Mouse (Mus musculus): ENCODE data around the gene Ccdc51.

DNA sequence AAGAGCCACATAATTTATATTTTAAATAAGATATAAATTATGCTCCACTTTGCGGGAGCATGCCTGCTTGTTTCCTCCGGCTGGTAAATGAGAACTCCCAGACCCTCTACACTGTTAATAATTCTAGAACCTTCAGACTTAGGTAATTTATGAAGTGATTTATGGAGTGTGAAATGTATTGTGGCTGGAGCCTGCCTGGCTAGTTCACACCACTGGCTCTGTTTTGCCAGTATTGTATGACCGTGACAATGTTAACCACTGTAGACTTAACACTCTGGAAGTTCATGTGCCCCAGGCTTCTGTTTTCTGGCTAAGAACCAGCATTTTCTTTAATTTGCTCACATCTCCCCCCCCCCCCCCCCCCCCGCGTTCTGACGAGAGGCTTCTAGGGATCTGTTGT, 25.0 kb downstream of the Ccdc51 start:
- TF ChIP-seq CTCF (IDR thresholded peaks at IDR 0.05; ENCODE audit: extremely low read depth, insufficient read depth, insufficient read length, insufficient replicate concordance) (no peak), POLR2A (IDR thresholded peaks at IDR 0.05; ENCODE audit: low read depth, low read length) (no peak)

All from spleen, adult 2 months (tissue).